Mouse (Mus musculus) cerebellum, adult 2 months (tissue): ENCODE data around the gene Slc22a8. TPM values are rescaled to one million over a fixed set of nuclear protein-coding genes. Genes with fewer than 3 reads are reported as not detected.

Source experiments
- DNase-seq, 2 experiments: peaks; one replicate each; pipeline ENCODE4 v3.0.0; 2021
- H3K27ac ChIP-seq: fragments of 200-500 bp; 2 replicates; pipeline ENCODE4 v1.5.1; 2012; ENCODE audit warnings: low read length, control low read depth, inconsistent platforms; ENCODE audit not compliant: insufficient read depth
- H3K27me3 ChIP-seq: fragments of 200-500 bp; 2 replicates; pipeline ENCODE4 v1.6.1; 2012; ENCODE audit warnings: inconsistent platforms, mild to moderate bottlenecking, low read length, moderate library complexity; ENCODE audit not compliant: control insufficient read depth, insufficient read depth
- H3K4me1 ChIP-seq: fragments of 200-500 bp; 2 replicates; pipeline ENCODE4 v1.6.1; 2011; ENCODE audit warnings: low read length; ENCODE audit not compliant: control insufficient read depth, insufficient read depth
- H3K4me3 ChIP-seq: fragments of 200-500 bp; replicated peaks from 2 replicates; pipeline ENCODE3; 2011; ENCODE audit warnings: mild to moderate bottlenecking, low read depth, low read length, control low read depth; ENCODE audit not compliant: insufficient read depth
- CTCF ChIP-seq: fragments of 200-500 bp; IDR thresholded peaks from 2 replicates; pipeline ENCODE4 v1.5.1; 2011; ENCODE audit warnings: low read depth, mild to moderate bottlenecking, control low read depth, low read length, moderate library complexity, borderline replicate concordance; ENCODE audit not compliant: insufficient read depth
- POLR2A ChIP-seq: fragments of 200-500 bp; IDR thresholded peaks from 2 replicates; pipeline ENCODE4 v1.6.1; 2011; ENCODE audit warnings: low read length, control low read depth, borderline replicate concordance; ENCODE audit not compliant: insufficient read depth
- WGBS: fragments of 180-500 bp; shearing (Covaris S2); methylation state at CpG from one replicate; pipeline ENCODE4 v1.1.7; 2018; 5-methylcytosine and 5-hydroxymethylcytosine counted together
- polyA plus RNA-seq: library from polyadenylated mRNA; depleted of rRNA; stranded (reverse); fragments of >200 nt; gene quantifications from 2 replicates; pipeline ENCODE4 v1.2.3, GENCODE M21; 2012

Gene Slc22a8
- polyA plus RNA-seq, 1 experiment: 18.2 TPM

DNA sequence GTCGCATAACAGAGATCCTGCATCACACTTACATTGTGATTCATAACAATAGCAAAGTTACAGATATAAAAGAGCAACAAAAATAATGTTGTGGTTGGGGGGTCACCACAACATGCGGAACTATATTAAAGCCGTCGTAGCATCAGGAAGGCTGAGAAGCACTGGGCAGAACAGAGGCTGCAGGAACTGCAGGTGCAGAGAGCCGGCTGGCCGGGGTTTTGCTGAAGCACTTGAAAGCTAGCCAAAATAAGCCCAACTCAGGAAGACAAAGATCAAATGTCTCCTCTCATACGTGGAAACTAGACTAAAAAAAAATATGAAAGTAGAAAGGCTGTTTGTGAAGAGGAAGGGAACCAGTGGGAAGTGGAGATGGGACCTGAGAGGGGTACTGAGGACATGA is 19.3 kb upstream of the Slc22a8 start:
- no peaks in the 10 kb centered on the region for H3K4me1 ChIP-seq
- no peak for DNase-seq
- 58% methylated on average over 7 of the region's 7 CpGs for WGBS
- H3K27ac ChIP-seq: no peak overlapping the region
- H3K27me3 ChIP-seq: no peaks in the 10 kb centered on the region
- no peak for TF ChIP-seq POLR2A
- TF ChIP-seq CTCF: no peak
- H3K4me3 ChIP-seq: no peak overlapping the region

DNA sequence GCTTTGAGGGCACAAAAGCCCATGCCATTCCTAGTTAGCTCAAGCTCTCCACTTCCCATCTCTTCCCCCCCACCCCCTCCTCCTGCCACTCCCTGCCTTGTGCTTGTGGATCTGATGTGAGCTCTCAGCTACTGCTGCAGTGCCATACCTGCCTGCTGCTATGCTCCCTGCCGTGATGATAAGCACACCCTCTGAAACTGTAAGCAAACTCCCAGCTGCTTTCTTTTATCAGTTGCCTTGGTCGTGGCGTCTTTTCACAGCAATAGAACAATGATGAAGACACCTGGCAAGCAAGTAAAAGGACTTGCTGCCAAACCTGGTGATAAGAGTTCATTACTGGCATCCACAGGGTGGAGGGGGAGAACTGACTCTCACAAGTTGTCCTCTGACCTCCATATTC is 18.6 kb upstream of the Slc22a8 start:
- Histone ChIP-seq H3K4me1 (no peaks in the 10 kb centered on the region), H3K4me3 (no peak overlapping the region), H3K27ac (no peak overlapping the region), H3K27me3 (no peaks in the 10 kb centered on the region)
- TF ChIP-seq CTCF: no peak
- TF ChIP-seq POLR2A: no peak
- WGBS: 56% methylated on average over 3 of the region's 3 CpGs
- no peak for DNase-seq

DNA sequence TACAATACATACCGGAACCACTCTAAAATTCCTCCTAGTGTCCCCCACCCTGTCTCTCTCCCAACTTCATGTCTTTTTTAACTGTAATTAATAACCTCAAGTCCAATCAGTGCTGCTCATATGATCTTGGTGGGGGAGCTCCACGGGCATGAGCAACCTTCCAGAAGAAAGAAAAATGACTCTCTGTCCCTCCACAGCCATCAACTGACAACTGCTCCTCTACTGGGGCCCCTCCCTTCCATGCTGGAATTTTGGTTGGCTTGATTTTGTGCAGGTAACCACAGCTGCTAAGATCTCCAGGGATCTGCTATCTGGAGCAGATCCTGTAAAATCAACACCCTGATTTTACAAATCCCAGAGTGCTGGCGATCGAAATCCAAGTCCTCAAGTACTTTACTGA is 13.6 kb upstream of the Slc22a8 start:
- Histone ChIP-seq H3K27ac (no peak overlapping the region), H3K4me3 (no peak overlapping the region), H3K4me1 (0 out of 2 replicates have a peak, but pooled peaks cover 5% of the 10 kb centered on the region), H3K27me3 (no peaks in the 10 kb centered on the region)
- WGBS: 72% methylated on average over 4 of the region's 4 CpGs
- no peak for TF ChIP-seq CTCF
- TF ChIP-seq POLR2A: no peak
- DNase-seq: no peak

DNA sequence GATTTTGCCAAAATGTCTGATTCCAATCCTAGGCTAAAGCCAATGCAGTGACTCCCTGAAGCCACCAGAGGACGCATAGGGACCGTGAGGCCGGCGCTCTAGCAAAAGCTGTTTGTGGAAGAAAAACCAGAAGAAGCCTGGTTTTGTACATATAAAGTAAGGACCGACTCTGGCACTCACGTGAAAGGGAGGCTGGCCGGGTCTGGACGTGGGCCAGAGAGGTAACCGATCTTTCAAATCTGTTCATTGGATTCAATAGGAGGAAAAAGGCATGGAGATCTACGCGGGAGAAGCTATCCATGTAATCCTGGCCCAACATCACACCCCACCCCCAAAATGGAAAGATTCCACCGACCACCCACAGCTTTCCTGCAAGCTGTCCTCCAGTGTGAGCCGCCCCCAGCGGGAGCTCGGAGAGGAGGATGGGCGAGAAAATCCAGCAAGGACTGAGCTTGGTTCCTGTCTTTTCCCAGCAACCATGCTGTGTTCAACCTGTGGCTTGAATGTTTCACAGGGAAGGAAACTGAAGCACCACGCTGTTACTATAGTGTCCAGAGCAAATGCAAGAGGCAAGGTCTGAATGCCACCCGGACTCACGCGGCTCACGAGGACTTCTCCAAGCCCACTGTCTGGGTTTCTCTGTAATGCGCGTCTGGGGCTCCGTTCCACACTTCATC is 12.6 kb upstream of the Slc22a8 start:
- Histone ChIP-seq H3K27ac (no peak overlapping the region), H3K27me3 (no peaks in the 10 kb centered on the region), H3K4me3 (peak overlapping the region; percentile 53), H3K4me1 (0 out of 2 replicates have a peak, but pooled peaks cover 5% of the 10 kb centered on the region)
- peak; percentile 89 for TF ChIP-seq CTCF
- TF ChIP-seq POLR2A: no peak
- peak; percentile 49 to 58 for DNase-seq
- WGBS: 2% methylated on average over 24 of the region's 24 CpGs

DNA sequence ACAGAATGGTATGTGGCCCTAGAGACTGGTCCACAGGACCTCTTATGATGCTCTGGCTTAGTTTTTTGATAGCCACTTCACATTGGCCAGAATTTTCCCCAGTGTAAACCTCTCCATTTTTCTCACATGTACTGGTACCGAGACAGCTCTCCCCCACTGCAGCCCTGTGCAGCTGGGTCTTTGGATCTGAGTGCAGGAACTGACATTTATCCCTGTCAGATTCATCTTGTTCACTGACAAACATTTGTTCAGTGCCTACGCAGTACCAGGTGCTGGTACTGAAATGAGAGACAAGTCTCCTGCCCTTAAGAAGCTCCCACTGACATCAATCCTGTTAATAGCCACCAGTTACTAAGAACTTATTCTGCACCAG is 12.1 kb upstream of the Slc22a8 start:
- Histone ChIP-seq H3K27me3 (no peaks in the 10 kb centered on the region), H3K4me3 (no peak overlapping the region), H3K27ac (no peak overlapping the region), H3K4me1 (0 out of 2 replicates have a peak, but pooled peaks cover 5% of the 10 kb centered on the region)
- TF ChIP-seq POLR2A (no peak), CTCF (no peak)
- 36% methylated on average over 2 of the region's 2 CpGs for WGBS
- DNase-seq: no peak

DNA sequence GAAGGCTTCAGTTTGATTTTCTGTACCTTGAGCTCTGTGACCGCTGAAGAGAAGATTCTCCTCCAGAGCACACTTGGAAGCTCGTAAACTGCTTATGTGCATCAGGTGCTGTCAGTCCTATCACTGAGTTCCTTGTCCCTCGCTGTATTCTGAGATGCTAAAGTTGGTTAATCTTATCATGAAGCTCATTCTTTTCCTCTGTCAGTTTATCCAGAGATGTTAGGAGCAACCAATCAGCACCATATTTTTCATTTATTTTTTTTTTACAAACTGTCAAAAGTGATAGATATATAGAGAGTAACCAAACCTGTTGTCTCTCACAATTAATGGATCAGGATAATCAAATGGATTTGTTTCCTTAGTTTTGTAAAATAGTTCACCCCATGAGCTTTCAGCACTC is 5.8 kb upstream of the Slc22a8 start:
- TF ChIP-seq POLR2A (no peak), CTCF (no peak)
- no peak overlapping the region for H3K27ac ChIP-seq
- no peak overlapping the region for H3K4me3 ChIP-seq
- no peaks in the 10 kb centered on the region for H3K4me1 ChIP-seq
- H3K27me3 ChIP-seq: no peaks in the 10 kb centered on the region
- DNase-seq: no peak
- WGBS: 88% methylated on average over 3 of the region's 3 CpGs

DNA sequence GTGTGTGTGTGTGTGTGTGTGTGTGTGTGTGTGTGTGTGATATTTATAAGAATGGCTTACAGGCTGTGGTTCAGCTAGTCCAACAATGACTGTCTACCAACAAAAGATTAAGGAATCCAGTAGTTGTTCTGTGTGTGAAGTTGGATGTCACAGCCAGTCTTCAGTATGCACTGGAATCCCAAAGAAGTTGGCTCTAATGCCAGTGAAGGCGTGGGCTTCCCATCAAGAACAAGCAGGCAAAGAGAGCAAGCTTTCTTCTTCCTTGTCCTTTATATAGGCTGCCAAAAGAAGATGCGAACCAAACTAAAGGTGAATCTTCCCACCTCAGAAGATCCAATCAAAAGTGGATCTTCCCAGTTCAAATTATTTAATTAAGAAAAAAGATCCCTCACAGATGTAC is 5.2 kb upstream of the Slc22a8 start:
- TF ChIP-seq CTCF (no peak), POLR2A (no peak)
- no peak overlapping the region for H3K4me3 ChIP-seq
- 76% methylated on average over 2 of the region's 2 CpGs for WGBS
- H3K4me1 ChIP-seq: no peaks in the 10 kb centered on the region
- no peak overlapping the region for H3K27ac ChIP-seq
- DNase-seq: no peak
- no peaks in the 10 kb centered on the region for H3K27me3 ChIP-seq

DNA sequence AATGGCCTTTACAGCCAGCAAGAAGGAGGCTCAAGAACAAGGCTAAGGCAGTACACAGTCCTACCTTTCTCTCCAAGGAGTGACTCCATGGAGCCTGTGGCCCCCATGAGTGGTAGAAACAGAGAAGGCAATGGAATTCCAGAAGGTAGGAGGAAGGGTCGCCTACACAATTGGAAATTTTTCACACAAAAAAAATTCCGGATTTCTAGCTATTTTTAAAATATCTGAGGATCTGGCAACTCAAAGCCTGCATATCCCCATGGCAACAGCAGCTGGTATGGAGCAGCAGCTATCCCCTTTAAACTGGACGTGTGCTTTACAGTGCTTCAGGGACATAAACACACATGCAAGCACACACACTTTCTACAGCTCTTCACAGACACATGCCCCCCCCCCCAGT is 4.7 kb upstream of the Slc22a8 start:
- Histone ChIP-seq H3K27ac (no peak overlapping the region), H3K4me3 (no peak overlapping the region), H3K4me1 (no peaks in the 10 kb centered on the region), H3K27me3 (no peaks in the 10 kb centered on the region)
- TF ChIP-seq POLR2A (no peak), CTCF (no peak)
- no peak for DNase-seq
- WGBS: 53% methylated on average over 3 of the region's 3 CpGs

DNA sequence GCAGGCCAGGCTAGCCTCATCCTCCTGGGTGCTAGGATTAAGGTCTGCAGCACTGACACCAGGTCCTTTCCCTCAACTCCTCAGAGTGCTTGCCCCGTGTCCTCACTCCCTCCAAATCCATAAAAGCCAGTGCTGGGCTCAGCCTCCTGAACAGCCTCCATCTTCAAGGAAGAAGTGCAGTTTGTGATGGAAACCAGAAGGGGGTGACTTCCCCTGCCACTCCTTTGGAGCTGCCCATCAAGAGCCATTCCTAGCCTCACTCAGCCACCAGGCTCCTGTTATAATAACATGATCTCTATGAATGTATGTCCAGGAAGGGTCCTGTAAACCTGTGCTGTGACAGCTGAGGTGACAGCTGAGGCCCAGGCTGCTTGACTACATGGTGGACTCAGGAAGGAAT is 3.7 kb upstream of the Slc22a8 start:
- Histone ChIP-seq H3K27ac (no peak overlapping the region), H3K4me1 (no peaks in the 10 kb centered on the region), H3K27me3 (no peaks in the 10 kb centered on the region), H3K4me3 (no peak overlapping the region)
- 63% methylated on average over 1 of the region's 1 CpGs for WGBS
- TF ChIP-seq POLR2A (no peak), CTCF (no peak)
- no peak for DNase-seq
